Mouse (Mus musculus) G1E (cell line): ENCODE data around the gene Mroh7.

Experiments
- CTCF ChIP-seq: IDR thresholded peaks from 2 replicates; pipeline ENCODE4 v1.5.1; 2012; ENCODE audit warnings: low read depth, low read length, inconsistent platforms, mixed read lengths
- GATA1 ChIP-seq: IDR thresholded peaks from 2 replicates; pipeline ENCODE4 v1.6.1; 2012; ENCODE audit warnings: borderline replicate concordance, low read length, inconsistent platforms, mixed read lengths
- TAL1 ChIP-seq: conservative IDR thresholded peaks from 2 replicates; pipeline ENCODE4 v1.6.1; 2012; ENCODE audit warnings: low read depth, low read length, inconsistent platforms, mixed read lengths

- TF ChIP-seq CTCF (no peak), TAL1 (no peak), GATA1 (no peak)
These were observed 26.3 kb downstream of the Mroh7 start for GRCm38 (mm10) chr4:106704416-106704815.
